Mouse (Mus musculus) bone marrow, adult 2 months (tissue): ENCODE measurements around the gene Iqck. TPM values are rescaled to one million over a fixed set of nuclear protein-coding genes. Genes with fewer than 3 reads are reported as not detected.

Experiments used
- H3K27ac ChIP-seq: fragments of 200-500 bp; 2 replicates; pipeline ENCODE4 v1.5.1; 2012; ENCODE audit warnings: low read depth, mild to moderate bottlenecking, control low read depth, inconsistent platforms, low read length; ENCODE audit not compliant: control insufficient read depth, poor library complexity, insufficient read depth
- H3K4me1 ChIP-seq: fragments of 200-500 bp; 2 replicates; pipeline ENCODE4 v1.6.1; 2011; ENCODE audit warnings: low read length; ENCODE audit not compliant: control insufficient read depth, insufficient read depth
- H3K4me3 ChIP-seq: fragments of 200-500 bp; replicated peaks from 2 replicates; pipeline ENCODE3; 2011; ENCODE audit warnings: mild to moderate bottlenecking, low read depth, low read length, control low read depth; ENCODE audit not compliant: control insufficient read depth
- CTCF ChIP-seq: fragments of 200-500 bp; IDR thresholded peaks from 2 replicates; pipeline ENCODE4 v1.5.1; 2011; ENCODE audit warnings: low read length, control low read depth; ENCODE audit not compliant: control insufficient read depth, insufficient read depth
- POLR2A ChIP-seq: fragments of 200-500 bp; IDR thresholded peaks from 2 replicates; pipeline ENCODE4 v1.6.1; 2011; ENCODE audit warnings: low read depth, mild to moderate bottlenecking, control low read depth, low read length, borderline replicate concordance; ENCODE audit not compliant: control insufficient read depth
- WGBS: fragments of 180-500 bp; shearing (Covaris S2); methylation state at CpG from one replicate; pipeline ENCODE4 v1.1.7; 2018; 5-methylcytosine and 5-hydroxymethylcytosine counted together
- polyA plus RNA-seq: library from polyadenylated mRNA; stranded (reverse); fragments of >200 nt; gene quantifications from 2 replicates; pipeline ENCODE4 v1.2.4, GENCODE M21; 2011; ENCODE audit warnings: low replicate concordance; ENCODE audit not compliant: missing spikeins, insufficient read depth, insufficient read length

Gene Iqck
- polyA plus RNA-seq, 1 experiment, result not detected

GRCm38 (mm10) chr7:118821356-118821755 is 34.2 kb upstream of the Iqck start:
- H3K27ac ChIP-seq, result no peak overlapping the region
- no peak overlapping the region for H3K4me3 ChIP-seq
- WGBS, result 60% methylated on average over 7 of the region's 7 CpGs
- no peaks in the 10 kb centered on the region for H3K4me1 ChIP-seq
- TF ChIP-seq POLR2A, result no peak
- TF ChIP-seq CTCF, result no peak

DNA sequence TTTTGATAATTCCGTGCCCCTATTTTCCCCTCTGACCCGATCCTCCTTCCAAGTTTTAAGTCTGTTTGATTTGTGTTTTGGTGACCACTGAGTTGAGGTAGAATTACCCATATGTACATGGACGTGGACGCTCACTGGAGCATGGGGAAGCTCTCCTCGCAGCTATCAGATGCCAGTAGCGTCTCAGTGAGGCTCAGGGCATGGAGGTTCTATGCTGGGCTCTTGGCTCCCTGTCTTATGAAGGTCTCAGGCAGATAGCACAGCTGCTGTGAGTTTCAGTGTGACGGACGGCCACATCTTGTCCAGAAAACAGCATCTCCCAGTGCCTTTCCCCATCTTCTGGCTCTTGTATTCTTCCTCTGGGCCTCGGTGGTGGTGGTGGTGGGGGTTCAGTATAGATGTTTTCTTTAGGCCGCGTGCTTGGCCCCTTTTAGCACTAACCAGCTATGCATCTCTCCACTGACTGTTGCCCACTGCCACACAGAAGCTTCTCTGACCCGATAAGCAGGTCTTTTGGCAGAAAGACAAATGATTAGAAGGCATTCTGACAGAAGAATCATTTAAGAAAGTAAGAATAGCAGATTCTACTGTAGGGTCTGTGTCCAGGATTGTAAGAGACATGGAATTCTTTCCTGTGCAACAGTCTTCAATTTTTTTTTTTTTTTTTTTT is 33.5 kb upstream of the Iqck start:
- no peak overlapping the region for H3K27ac ChIP-seq
- no peak for TF ChIP-seq POLR2A
- TF ChIP-seq CTCF, result no peak
- H3K4me3 ChIP-seq, result no peak overlapping the region
- WGBS, result 82% methylated on average over 12 of the region's 12 CpGs
- no peaks in the 10 kb centered on the region for H3K4me1 ChIP-seq

DNA sequence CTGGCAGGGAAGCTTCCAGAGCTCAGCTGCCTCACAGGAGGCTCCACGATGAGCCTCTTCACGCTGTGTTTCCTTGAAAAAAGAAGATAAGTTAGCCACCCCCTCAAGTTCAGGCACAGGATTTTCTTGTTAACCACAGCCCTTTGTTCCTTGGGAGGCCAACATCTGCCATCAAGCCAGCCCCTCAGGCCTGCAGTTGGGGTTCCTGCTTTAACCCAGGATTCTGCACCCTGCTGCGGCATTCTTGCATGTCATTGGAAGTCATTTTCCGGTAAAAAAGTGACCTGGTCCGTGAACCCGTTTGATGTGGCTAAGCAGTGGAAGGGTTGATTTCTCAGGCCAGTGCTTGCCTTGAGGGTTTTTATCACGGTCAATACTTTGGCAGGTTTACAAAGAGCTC is 31.1 kb upstream of the Iqck start:
- no peak overlapping the region for H3K27ac ChIP-seq
- 85% methylated on average over 7 of the region's 7 CpGs for WGBS
- no peak for TF ChIP-seq POLR2A
- TF ChIP-seq CTCF, result no peak
- no peak overlapping the region for H3K4me3 ChIP-seq
- H3K4me1 ChIP-seq, result no peaks in the 10 kb centered on the region

GRCm38 (mm10) chr7:118827975-118828416 is 27.6 kb upstream of the Iqck start:
- Histone ChIP-seq H3K27ac (no peak overlapping the region), H3K4me3 (no peak overlapping the region), H3K4me1 (no peaks in the 10 kb centered on the region)
- no peak for TF ChIP-seq CTCF
- TF ChIP-seq POLR2A, result no peak
- WGBS, result 42% methylated on average over 5 of the region's 5 CpGs

- Histone ChIP-seq H3K27ac (no peak overlapping the region), H3K4me1 (no peaks in the 10 kb centered on the region), H3K4me3 (no peak overlapping the region)
- 86% methylated on average over 5 of the region's 5 CpGs for WGBS
- TF ChIP-seq POLR2A, result no peak
- TF ChIP-seq CTCF, result no peak
Observed at GRCm38 (mm10) chr7:118837901-118838300, 17.7 kb upstream of the Iqck start.

DNA sequence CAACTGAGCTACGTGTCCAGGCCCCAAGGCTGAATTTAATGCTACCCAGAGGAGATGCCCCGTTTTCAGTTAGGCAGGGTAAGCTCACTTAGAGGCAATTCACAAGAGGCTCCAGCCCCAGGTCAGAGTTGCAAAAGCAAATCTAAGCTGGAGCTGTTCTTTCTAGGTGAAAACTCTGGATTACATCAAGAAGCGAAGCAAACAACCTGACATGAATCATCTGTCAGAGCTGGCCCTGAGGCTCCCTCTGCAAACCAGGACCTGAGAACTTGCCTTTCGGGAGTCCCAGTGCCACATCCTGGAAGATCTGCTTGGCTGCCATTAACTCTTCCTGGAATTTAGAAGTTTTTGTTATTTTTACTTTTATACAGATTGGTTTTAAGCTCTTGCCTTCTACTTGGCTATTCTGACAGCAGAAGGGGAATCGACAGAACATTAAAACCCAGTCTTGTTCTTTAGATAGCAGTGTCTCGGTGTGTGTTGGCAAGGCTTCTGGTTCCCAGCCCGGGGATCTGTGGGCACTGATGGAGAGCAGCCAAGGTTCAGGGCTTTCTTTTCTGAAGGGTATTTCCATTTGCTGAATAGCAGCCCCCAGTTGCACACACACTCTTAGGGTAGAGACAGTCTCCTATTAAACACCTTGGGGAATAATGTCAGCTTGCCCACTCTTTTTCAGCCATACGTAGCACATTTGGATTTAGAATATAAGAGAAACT is 14.4 kb upstream of the Iqck start:
- H3K4me1 ChIP-seq, result no peaks in the 10 kb centered on the region
- no peak overlapping the region for H3K27ac ChIP-seq
- 74% methylated on average over 8 of the region's 8 CpGs for WGBS
- TF ChIP-seq POLR2A (no peak), CTCF (no peak)
- no peak overlapping the region for H3K4me3 ChIP-seq

GRCm38 (mm10) chr7:118841796-118842195 is 13.8 kb upstream of the Iqck start:
- TF ChIP-seq CTCF, result no peak
- no peak for TF ChIP-seq POLR2A
- 38% methylated on average over 1 of the region's 1 CpGs for WGBS
- no peak overlapping the region for H3K27ac ChIP-seq

DNA sequence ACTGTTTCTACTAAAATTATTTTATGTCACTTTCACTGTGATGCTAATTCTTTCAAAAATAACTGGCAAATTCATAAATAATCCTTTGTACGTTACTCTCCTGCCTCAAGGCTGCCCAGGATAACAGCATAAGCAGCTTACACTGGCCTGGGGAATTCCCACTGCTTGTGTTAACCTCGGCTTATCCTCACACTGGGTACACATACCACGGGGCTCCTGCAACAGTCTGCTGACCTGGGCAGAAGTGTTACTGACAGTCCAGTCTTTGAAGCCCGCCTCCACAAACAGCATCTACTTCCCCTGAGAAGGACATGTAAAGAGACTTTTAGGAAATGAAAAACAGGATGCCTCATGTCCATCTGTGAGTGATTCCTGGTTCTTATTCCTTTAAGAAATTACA is 12.6 kb upstream of the Iqck start:
- TF ChIP-seq POLR2A, result no peak
- 59% methylated on average over 4 of the region's 4 CpGs for WGBS
- no peak overlapping the region for H3K27ac ChIP-seq
- no peaks in the 10 kb centered on the region for H3K4me1 ChIP-seq
- H3K4me3 ChIP-seq, result no peak overlapping the region

More at GRCm38 (mm10) chr7:118841796-118842195, 13.8 kb upstream of the Iqck start:
- H3K4me1 ChIP-seq, result no peaks in the 10 kb centered on the region
- no peak overlapping the region for H3K4me3 ChIP-seq

DNA sequence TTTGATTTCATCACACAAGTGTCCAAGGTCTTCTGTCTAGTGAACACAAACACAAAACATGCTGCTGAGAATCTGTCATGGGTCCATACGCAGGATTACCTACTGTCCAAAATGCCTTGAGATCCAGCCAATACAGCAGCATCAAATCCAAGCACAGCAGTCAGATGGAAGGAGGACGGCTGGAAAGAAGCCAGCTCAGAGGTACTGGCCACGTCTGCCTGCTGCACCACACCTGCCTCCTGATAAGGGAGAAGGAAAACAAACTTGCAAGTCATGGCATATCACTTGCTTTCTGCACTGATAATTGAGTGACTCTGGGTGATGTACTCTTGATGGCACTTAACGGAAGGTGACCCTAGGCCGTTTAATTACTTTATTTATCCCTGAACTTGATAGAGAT is 10.4 kb upstream of the Iqck start:
- no peak overlapping the region for H3K27ac ChIP-seq
- H3K4me3 ChIP-seq, result no peak overlapping the region
- WGBS, result 69% methylated on average over 5 of the region's 5 CpGs
- no peak for TF ChIP-seq POLR2A
- no peak for TF ChIP-seq CTCF
- H3K4me1 ChIP-seq, result no peaks in the 10 kb centered on the region
